ENCODE assay signal across 28 mouse cellular contexts in genomic region chr7:113797134-113797533, GRCm38 (mm10). TPM values are rescaled to one million over a fixed set of nuclear protein-coding genes. Genes with fewer than 3 reads are reported as not detected.
"Had no signal": no experiment of that assay in that cellular context is flagged by ENCODE, and none has a peak within 500 bp of the region (broad histone marks: within the 10 kb centered on the region; RNA-seq: fewer than 3 reads in every experiment).

No protein-coding gene starts in this region.

- H3K27me3 ChIP-seq: heart, embryonic 12.5 days; hindbrain, embryonic 12.5 days; kidney, embryonic 15.5 days; limb, embryonic 12.5 days; liver, embryonic 13.5 days had no signal

- H3K4me2 ChIP-seq: heart, embryonic 12.5 days; hindbrain, embryonic 12.5 days; hindbrain, embryonic 14.5 days; kidney, embryonic 15.5 days; limb, embryonic 12.5 days; liver, embryonic 11.5 days; liver, embryonic 13.5 days had no signal

- H3K9me3 ChIP-seq: heart, embryonic 10.5 days; hindbrain, embryonic 10.5 days; hindbrain, embryonic 12.5 days; kidney, embryonic 15.5 days; limb, embryonic 10.5 days; liver, embryonic 13.5 days had no signal

- H3K4me1 ChIP-seq: hindbrain, embryonic 12.5 days; kidney, embryonic 15.5 days; limb, embryonic 12.5 days; liver, embryonic 13.5 days had no signal

- H3K4me3 ChIP-seq: gastrocnemius, adult 2 months; heart, embryonic 10.5 days; heart, embryonic 12.5 days; hindbrain, embryonic 10.5 days; hindbrain, embryonic 12.5 days; kidney, embryonic 15.5 days; limb, embryonic 10.5 days; limb, embryonic 12.5 days; liver, embryonic 13.5 days had no signal

- DNase-seq: gastrocnemius, adult 2 months; gastrocnemius, postnatal 10 days; gastrocnemius, postnatal 25 days; heart, adult 18-20 months; heart, postnatal 10 days; heart, postnatal 4 days; kidney, adult 11 months; kidney, adult 2 months; kidney, adult 9 months; kidney, postnatal 14 days; kidney, postnatal 36 days; layer of hippocampus, adult 9-11 months; layer of hippocampus, postnatal 36 days; liver; liver, embryonic 13.5 days had no signal

- H3K36me3 ChIP-seq: hindbrain, embryonic 10.5 days; hindbrain, embryonic 12.5 days; kidney, embryonic 15.5 days; limb, embryonic 10.5 days; limb, embryonic 12.5 days; liver, embryonic 13.5 days had no signal

- H3K9ac ChIP-seq: heart, embryonic 12.5 days; hindbrain, embryonic 12.5 days; hindbrain, embryonic 14.5 days; kidney, embryonic 15.5 days; limb, embryonic 12.5 days; liver, embryonic 13.5 days had no signal

- H3K27ac ChIP-seq: gastrocnemius, adult 2 months; heart, embryonic 10.5 days; hindbrain, embryonic 10.5 days; hindbrain, embryonic 12.5 days; hindbrain, embryonic 14.5 days; kidney, embryonic 15.5 days; kidney, postnatal 0 days; limb, embryonic 10.5 days; limb, embryonic 12.5 days; liver, embryonic 13.5 days had no signal

- ATAC-seq: hindbrain, embryonic 16.5 days; inflammation-experienced regulatory T-cells, adult 6 months had no signal

RNA-seq across cellular contexts. Expression of gene Spon1, which starts 31.3 kb away (rescaled TPM):
- total RNA-seq: granulocyte monocyte progenitor cell, adult 5-6 weeks had no signal
